Mouse (Mus musculus): ENCODE data around the gene Vat1l. TPM values are rescaled to one million over a fixed set of nuclear protein-coding genes. Genes with fewer than 3 reads are reported as not detected.

The Vat1l gene
- polyA plus RNA-seq, 1 experiment from 2014 or later = 1.4 TPM

DNA sequence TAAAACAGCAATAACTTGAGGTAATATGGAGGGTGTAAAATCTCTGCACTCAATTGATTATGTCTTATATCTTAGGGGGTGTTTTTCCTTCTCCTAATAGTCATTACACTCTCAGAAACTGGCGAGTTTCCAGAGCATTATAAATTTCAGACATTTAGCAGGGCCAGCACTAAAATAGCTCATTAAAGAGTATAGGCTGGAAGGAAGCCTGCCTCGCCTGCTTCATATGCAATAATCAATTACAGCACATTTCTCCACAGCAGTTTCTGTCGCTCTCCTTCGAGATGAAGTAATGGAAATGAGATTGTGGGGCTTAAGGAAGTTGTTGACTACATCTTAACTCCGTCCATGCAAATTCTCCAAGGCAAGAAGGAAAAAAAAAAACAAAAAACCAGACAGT lies 139.4 kb downstream of the Vat1l start:
- Histone ChIP-seq H3K9me3 (replicated peaks; ENCODE audit: low read length) (no peaks in the 10 kb centered on the region), H3K36me3 (ENCODE audit: insufficient read depth, low read length) (no peaks in the 10 kb centered on the region), H3K4me1 (replicated peaks; ENCODE audit: insufficient read depth, low read length) (no peaks in the 10 kb centered on the region), H3K27me3 (ENCODE audit: insufficient read depth, low read length) (no peaks in the 10 kb centered on the region), H3K4me2 (ENCODE audit: low read length) (no peak overlapping the region), H3K4me3 (replicated peaks; ENCODE audit: low read depth, low read length) (no peak overlapping the region), H3K27ac (no peak overlapping the region), H3K9ac (ENCODE audit: low read depth, low read length) (no peak overlapping the region)
- no peak for TF ChIP-seq CTCF (IDR thresholded peaks at IDR 0.05; ENCODE audit: low read depth)
- 57% methylated on average over 5 of the region's 5 CpGs for WGBS
- DNase-seq (ENCODE audit: low spot score) (no peak), ATAC-seq (replicated peaks; ENCODE audit: low FRiP score, low read depth) (no peak)

DNA sequence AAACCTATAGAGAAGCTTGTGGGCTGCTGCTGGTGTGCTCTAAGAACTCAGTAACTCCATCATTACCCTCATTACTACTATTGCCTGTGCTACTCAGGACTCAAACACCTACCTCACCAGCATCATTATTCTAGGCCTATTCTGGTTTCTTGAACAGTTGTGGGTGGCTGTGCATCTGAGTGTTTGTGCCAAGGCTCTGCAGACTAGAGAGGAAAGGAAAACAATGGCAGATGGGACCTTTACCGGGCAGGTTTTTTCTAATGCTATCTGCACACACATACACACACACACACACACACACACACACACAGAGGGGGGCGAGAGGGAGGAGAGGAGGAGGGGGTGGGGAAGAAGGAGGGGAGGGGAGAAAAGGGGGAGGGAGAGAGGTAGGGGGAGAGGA lies 140.6 kb downstream of the Vat1l start:
- no peaks in the 10 kb centered on the region for H3K4me1 ChIP-seq (replicated peaks; ENCODE audit: insufficient read depth, low read length)
- H3K4me3 ChIP-seq (replicated peaks; ENCODE audit: low read depth, low read length) = no peak overlapping the region
- DNase-seq (ENCODE audit: low spot score) = no peak
- no peaks in the 10 kb centered on the region for H3K9me3 ChIP-seq (replicated peaks; ENCODE audit: low read length)
- no peak for TF ChIP-seq CTCF (IDR thresholded peaks at IDR 0.05; ENCODE audit: low read depth)
- H3K9ac ChIP-seq (ENCODE audit: low read depth, low read length) = no peak overlapping the region
- WGBS = 77% methylated on average over 2 of the region's 2 CpGs
- H3K27ac ChIP-seq = no peak overlapping the region
- ATAC-seq (replicated peaks; ENCODE audit: low FRiP score, low read depth) = no peak
- H3K27me3 ChIP-seq (ENCODE audit: insufficient read depth, low read length) = no peaks in the 10 kb centered on the region
- H3K4me2 ChIP-seq (ENCODE audit: low read length) = no peak overlapping the region
- H3K36me3 ChIP-seq (ENCODE audit: insufficient read depth, low read length) = no peaks in the 10 kb centered on the region

GRCm38 (mm10) chr8:114351643-114352427 lies 146.4 kb downstream of the Vat1l start:
- peak overlapping the region; percentile 60 for H3K4me2 ChIP-seq (ENCODE audit: low read length)
- no peak overlapping the region; the same call in 1 of the 2 replicates for H3K27ac ChIP-seq
- no peaks in the 10 kb centered on the region for H3K27me3 ChIP-seq (ENCODE audit: insufficient read depth, low read length)
- H3K4me1 ChIP-seq (replicated peaks; ENCODE audit: insufficient read depth, low read length) = no peaks in the 10 kb centered on the region
- 8% methylated on average over 14 of the region's 14 CpGs for WGBS
- no peak for TF ChIP-seq CTCF (IDR thresholded peaks at IDR 0.05; ENCODE audit: low read depth)
- no peak overlapping the region for H3K9ac ChIP-seq (ENCODE audit: low read depth, low read length)
- no peaks in the 10 kb centered on the region for H3K9me3 ChIP-seq (replicated peaks; ENCODE audit: low read length)
- no peaks in the 10 kb centered on the region for H3K36me3 ChIP-seq (ENCODE audit: insufficient read depth, low read length)
- peak; percentile 53 for DNase-seq (ENCODE audit: low spot score)
- peak overlapping the region; percentile 29 for H3K4me3 ChIP-seq (replicated peaks; ENCODE audit: low read depth, low read length)
- ATAC-seq (replicated peaks; ENCODE audit: low FRiP score, low read depth) = no peak

DNA sequence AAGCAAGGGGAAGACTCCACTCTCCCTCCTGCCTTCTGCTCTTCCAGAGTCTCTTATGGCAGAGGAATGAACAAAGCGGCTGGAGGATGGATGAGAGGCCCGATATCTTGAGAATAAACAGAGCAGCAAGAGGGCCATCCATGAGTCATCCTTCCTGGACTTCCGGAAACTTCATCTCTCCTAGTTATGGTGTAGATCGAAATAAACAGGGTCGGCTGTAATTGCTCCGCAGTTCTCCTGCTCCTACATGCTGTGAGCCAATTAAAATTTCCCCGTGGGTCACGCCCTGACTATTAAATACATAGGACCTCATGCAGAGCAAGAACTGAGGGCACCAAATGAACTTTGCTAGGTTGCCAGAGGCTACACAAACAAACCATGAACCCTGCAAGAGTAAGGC lies 155.1 kb downstream of the Vat1l start:
- DNase-seq (ENCODE audit: low spot score) (no peak), ATAC-seq (replicated peaks; ENCODE audit: low FRiP score, low read depth) (no peak)
- no peaks in the 10 kb centered on the region for H3K9me3 ChIP-seq (replicated peaks; ENCODE audit: low read length)
- no peaks in the 10 kb centered on the region for H3K27me3 ChIP-seq (ENCODE audit: insufficient read depth, low read length)
- TF ChIP-seq CTCF (IDR thresholded peaks at IDR 0.05; ENCODE audit: low read depth) = no peak
- no peak overlapping the region for H3K4me2 ChIP-seq (ENCODE audit: low read length)
- no peak overlapping the region for H3K9ac ChIP-seq (ENCODE audit: low read depth, low read length)
- no peaks in the 10 kb centered on the region for H3K36me3 ChIP-seq (ENCODE audit: insufficient read depth, low read length)
- no peak overlapping the region for H3K27ac ChIP-seq
- 65% methylated on average over 8 of the region's 8 CpGs for WGBS
- H3K4me3 ChIP-seq (replicated peaks; ENCODE audit: low read depth, low read length) = no peak overlapping the region
- H3K4me1 ChIP-seq (replicated peaks; ENCODE audit: insufficient read depth, low read length) = no peaks in the 10 kb centered on the region

DNA sequence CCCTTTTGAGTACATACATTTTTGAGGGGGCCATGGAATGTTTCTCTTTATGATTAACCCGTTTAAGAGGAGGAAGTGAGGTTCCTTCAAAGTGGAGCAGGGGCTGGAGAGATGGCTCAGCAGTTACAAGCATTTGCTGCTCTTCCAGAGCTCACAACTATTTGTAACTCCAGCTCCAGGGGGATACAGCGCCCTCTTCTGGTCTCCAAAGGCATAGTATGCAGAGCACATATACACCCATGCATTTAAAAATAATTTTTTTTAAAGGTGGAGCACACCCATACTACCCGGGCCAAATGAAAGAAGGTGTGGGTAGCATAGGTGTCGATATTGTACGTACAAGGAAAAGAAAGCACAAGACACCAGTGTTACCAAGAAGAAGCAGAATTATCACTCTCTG lies 157.8 kb downstream of the Vat1l start:
- Histone ChIP-seq H3K27ac (no peak overlapping the region), H3K36me3 (ENCODE audit: insufficient read depth, low read length) (no peaks in the 10 kb centered on the region), H3K27me3 (ENCODE audit: insufficient read depth, low read length) (no peaks in the 10 kb centered on the region), H3K9me3 (replicated peaks; ENCODE audit: low read length) (no peaks in the 10 kb centered on the region), H3K4me3 (replicated peaks; ENCODE audit: low read depth, low read length) (no peak overlapping the region), H3K4me1 (replicated peaks; ENCODE audit: insufficient read depth, low read length) (no peaks in the 10 kb centered on the region), H3K4me2 (ENCODE audit: low read length) (no peak overlapping the region), H3K9ac (ENCODE audit: low read depth, low read length) (no peak overlapping the region)
- DNase-seq (ENCODE audit: low spot score) (peak; percentile 31), ATAC-seq (replicated peaks; ENCODE audit: low FRiP score, low read depth) (no peak)
- peak; percentile 63 for TF ChIP-seq CTCF (IDR thresholded peaks at IDR 0.05; ENCODE audit: low read depth)
- 65% methylated on average over 5 of the region's 5 CpGs for WGBS

- no peak overlapping the region for H3K27ac ChIP-seq
- TF ChIP-seq CTCF (IDR thresholded peaks at IDR 0.05; ENCODE audit: low read depth) = no peak
- DNase-seq (ENCODE audit: low spot score) (no peak), ATAC-seq (replicated peaks; ENCODE audit: low FRiP score, low read depth) (no peak)
- no peaks in the 10 kb centered on the region for H3K4me1 ChIP-seq (replicated peaks; ENCODE audit: insufficient read depth, low read length)
- H3K9ac ChIP-seq (ENCODE audit: low read depth, low read length) = no peak overlapping the region
- no peak overlapping the region for H3K4me2 ChIP-seq (ENCODE audit: low read length)
- 50% methylated on average over 8 of the region's 8 CpGs for WGBS
- H3K9me3 ChIP-seq (replicated peaks; ENCODE audit: low read length) = no peaks in the 10 kb centered on the region
- no peaks in the 10 kb centered on the region for H3K27me3 ChIP-seq (ENCODE audit: insufficient read depth, low read length)
- H3K4me3 ChIP-seq (replicated peaks; ENCODE audit: low read depth, low read length) = no peak overlapping the region
- no peaks in the 10 kb centered on the region for H3K36me3 ChIP-seq (ENCODE audit: insufficient read depth, low read length)
These were observed 158.2 kb downstream of the Vat1l start for GRCm38 (mm10) chr8:114363656-114364055.

Measured in kidney, postnatal 0 days (tissue).